ENCODE assay signal across 12 mouse cellular contexts in genomic region chr3:126918805-126919473, GRCm38 (mm10).
A peak's percentile ranks its signal among the peaks of the same experiment; 100 is the strongest.
DNase-seq lines count a peak whose midpoint lies in the region; ATAC-seq and TF ChIP-seq lines count a peak whose summit lies in the region.
"Had no signal": no experiment of that assay in that cellular context is flagged by ENCODE, and none has a peak within 500 bp of the region (broad histone marks: within the 10 kb centered on the region; RNA-seq: fewer than 3 reads in every experiment).

No protein-coding gene starts in this region.

- peaks cover 17% of the 10 kb centered on the region for H3K36me3 ChIP-seq in forebrain, embryonic 15.5 days
- no peaks in the 10 kb centered on the region; the same call in 1 of the 2 replicates for H3K36me3 ChIP-seq in liver, postnatal 0 days (replicated peaks; ENCODE audit: insufficient read depth, low read length)

- no peak overlapping the region for H3K4me3 ChIP-seq in layer of hippocampus, adult 2 months
- H3K4me3 ChIP-seq in forebrain, embryonic 15.5 days, result no peak overlapping the region
- H3K4me3 ChIP-seq in liver, postnatal 0 days (ENCODE audit: low read depth, low read length), result no peak overlapping the region
- H3K4me3 ChIP-seq: limb, embryonic 13.5 days had no signal

- H3K4me2 ChIP-seq in forebrain, embryonic 15.5 days (replicated peaks), result no peak overlapping the region
- H3K4me2 ChIP-seq in liver, postnatal 0 days (ENCODE audit: low read depth, low read length), result no peak overlapping the region
- H3K4me2 ChIP-seq: limb, embryonic 13.5 days had no signal

- TF ChIP-seq POLR2A in brain, embryonic 14.5 days (IDR thresholded peaks at IDR 0.05; ENCODE audit: borderline replicate concordance, extremely low read depth, insufficient read depth, insufficient read length, poor library complexity, severe bottlenecking), result no peak

- H3K9ac ChIP-seq in forebrain, embryonic 15.5 days (replicated peaks), result no peak overlapping the region
- H3K9ac ChIP-seq in liver, postnatal 0 days (replicated peaks), result no peak overlapping the region
- H3K9ac ChIP-seq: limb, embryonic 13.5 days had no signal

- no peak for DNase-seq in layer of hippocampus, adult 2 months (ENCODE audit: low spot score in 2 of 2)
- DNase-seq in layer of hippocampus, postnatal 36 days, result no peak
- DNase-seq in brain, embryonic 14.5 days (ENCODE audit: low read depth), result peak; percentile 27
- no peak for DNase-seq in urinary bladder, postnatal 14 days (ENCODE audit: low spot score)
- DNase-seq in liver, postnatal 0 days, result no peak
- no peak for DNase-seq in ovary, postnatal 10 days (ENCODE audit: low spot score)
- DNase-seq: heart, postnatal 10 days; thymus, adult 18-20 months had no signal

- H3K27me3 ChIP-seq in forebrain, embryonic 15.5 days, result no peaks in the 10 kb centered on the region
- no peaks in the 10 kb centered on the region for H3K27me3 ChIP-seq in liver, postnatal 0 days (ENCODE audit: insufficient read depth, low read length)
- H3K27me3 ChIP-seq: limb, embryonic 13.5 days had no signal

- no peaks in the 10 kb centered on the region for H3K9me3 ChIP-seq in forebrain, embryonic 15.5 days
- H3K9me3 ChIP-seq in liver, postnatal 0 days (ENCODE audit: low read length), result no peaks in the 10 kb centered on the region
- H3K9me3 ChIP-seq: limb, embryonic 13.5 days had no signal

- peak; percentile 53; the same call in 1 of the 2 replicates for ATAC-seq in forebrain, embryonic 15.5 days (replicated peaks)
- peak; percentile 51 for ATAC-seq in megakaryocyte progenitor cell, adult 5-6 weeks (replicated peaks; ENCODE audit: poor library complexity)
- no peak for ATAC-seq in liver, postnatal 0 days
- ATAC-seq: activated CD4-positive, CD25-positive, alpha-beta regulatory T cell, adult 4 months had no signal

- TF ChIP-seq EP300 in liver, postnatal 0 days (IDR thresholded peaks at IDR 0.05; ENCODE audit: low read depth), result no peak

- H3K27ac ChIP-seq in layer of hippocampus, adult 2 months, result peak overlapping the region; percentile 48; the same call in 1 of the 2 replicates
- H3K27ac ChIP-seq in forebrain, embryonic 15.5 days (replicated peaks), result no peak overlapping the region
- no peak overlapping the region for H3K27ac ChIP-seq in liver, postnatal 0 days (ENCODE audit: low read depth)
- H3K27ac ChIP-seq: limb, embryonic 13.5 days had no signal

- 78% methylated on average over 10 of the region's 10 CpGs for WGBS in forebrain, embryonic 15.5 days
- 75% methylated on average over 10 of the region's 10 CpGs for WGBS in liver, postnatal 0 days (ENCODE audit: insufficient replicate concordance)

- TF ChIP-seq CTCF in layer of hippocampus, adult 2 months (conservative IDR thresholded peaks at IDR 0.05), result no peak
- no peak for TF ChIP-seq CTCF in brain, embryonic 14.5 days (IDR thresholded peaks at IDR 0.05; ENCODE audit: borderline replicate concordance, extremely low read depth, insufficient read depth, insufficient read length)
- no peak for TF ChIP-seq CTCF in liver, postnatal 0 days (IDR thresholded peaks at IDR 0.05; ENCODE audit: low read depth)

- H3K4me1 ChIP-seq in forebrain, embryonic 15.5 days, result no peaks in the 10 kb centered on the region
- no peaks in the 10 kb centered on the region for H3K4me1 ChIP-seq in liver, postnatal 0 days (ENCODE audit: insufficient read depth)
- H3K4me1 ChIP-seq: limb, embryonic 13.5 days had no signal
